27 mouse cellular contexts compared by ENCODE assay signal in genomic region chr19:10126479-10127250, GRCm38 (mm10). TPM values are rescaled to one million over a fixed set of nuclear protein-coding genes. Genes with fewer than 3 reads are reported as not detected.
A peak's percentile ranks its signal among the peaks of the same experiment; 100 is the strongest.
DNase-seq lines count a peak whose midpoint lies in the region; ATAC-seq and TF ChIP-seq lines count a peak whose summit lies in the region.
"Had no signal": no experiment of that assay in that cellular context is flagged by ENCODE, and none has a peak within 500 bp of the region (broad histone marks: within the 10 kb centered on the region; RNA-seq: fewer than 3 reads in every experiment).

No protein-coding gene starts in this region.

- 29% methylated on average over 5 of the region's 5 CpGs for WGBS in kidney, embryonic 15.5 days
- 32% methylated on average over 5 of the region's 5 CpGs for WGBS in kidney, embryonic 14.5 days
- 31% methylated on average over 5 of the region's 5 CpGs for WGBS in lung, embryonic 14.5 days

- H3K4me1 ChIP-seq in kidney, embryonic 15.5 days = peaks cover 4% of the 10 kb centered on the region; the same call in 1 of the 2 replicates
- H3K4me1 ChIP-seq in kidney, embryonic 14.5 days (ENCODE audit: control insufficient read depth, insufficient read depth, low read length) = no peaks in the 10 kb centered on the region
- H3K4me1 ChIP-seq in lung, embryonic 14.5 days (ENCODE audit: insufficient read depth) = no peaks in the 10 kb centered on the region
- H3K4me1 ChIP-seq: forebrain, embryonic 10.5 days; liver, embryonic 12.5 days; midbrain, embryonic 15.5 days; neural tube, embryonic 12.5 days had no signal

- ATAC-seq in kidney, embryonic 15.5 days (replicated peaks; ENCODE audit: low FRiP score) = no peak
- ATAC-seq in kidney, embryonic 14.5 days (ENCODE audit: low FRiP score, low TSS enrichment) = no peak
- peak; percentile 21; the same call in 1 of the 2 replicates for ATAC-seq in lung, embryonic 14.5 days (ENCODE audit: insufficient read depth)
- ATAC-seq in granulocyte monocyte progenitor cell, adult 5-6 weeks (replicated peaks; ENCODE audit: poor library complexity, severe bottlenecking) = peak; percentile 63
- ATAC-seq: liver, embryonic 12.5 days; midbrain, embryonic 15.5 days had no signal

- H3K27me3 ChIP-seq in kidney, embryonic 15.5 days = no peaks in the 10 kb centered on the region
- H3K27me3 ChIP-seq in kidney, embryonic 14.5 days (ENCODE audit: control insufficient read depth, insufficient read depth, low read length) = no peaks in the 10 kb centered on the region
- no peaks in the 10 kb centered on the region for H3K27me3 ChIP-seq in lung, embryonic 14.5 days (ENCODE audit: insufficient read depth, low read length)
- H3K27me3 ChIP-seq: lung, embryonic 15.5 days; midbrain, embryonic 15.5 days; neural tube, embryonic 12.5 days had no signal

- H3K9ac ChIP-seq in kidney, embryonic 15.5 days = no peak overlapping the region
- no peak overlapping the region for H3K9ac ChIP-seq in kidney, embryonic 14.5 days (ENCODE audit: low read depth, low read length)
- H3K9ac ChIP-seq in lung, embryonic 14.5 days = no peak overlapping the region
- H3K9ac ChIP-seq: liver, embryonic 12.5 days; lung, embryonic 15.5 days; midbrain, embryonic 15.5 days; neural tube, embryonic 12.5 days had no signal

- 0 out of 2 replicates have a peak overlapping the region, but pooled peaks have one; percentile 22 for H3K27ac ChIP-seq in kidney, embryonic 15.5 days
- H3K27ac ChIP-seq in kidney, embryonic 14.5 days (ENCODE audit: low read depth, low read length) = no peak overlapping the region
- no peak overlapping the region for H3K27ac ChIP-seq in lung, embryonic 14.5 days (ENCODE audit: low read depth)
- H3K27ac ChIP-seq: forebrain, embryonic 10.5 days; left cerebral cortex, adult 2 months; liver, embryonic 12.5 days; lung, embryonic 15.5 days; midbrain, embryonic 15.5 days; neural tube, embryonic 12.5 days; stomach, postnatal 0 days had no signal

- no peaks in the 10 kb centered on the region for H3K36me3 ChIP-seq in kidney, embryonic 15.5 days
- H3K36me3 ChIP-seq in kidney, embryonic 14.5 days (ENCODE audit: control insufficient read depth, insufficient read depth, low read length) = no peaks in the 10 kb centered on the region
- no peaks in the 10 kb centered on the region for H3K36me3 ChIP-seq in lung, embryonic 14.5 days (ENCODE audit: insufficient read depth)
- H3K36me3 ChIP-seq: forebrain, embryonic 10.5 days; liver, embryonic 12.5 days; lung, embryonic 15.5 days; midbrain, embryonic 15.5 days; neural tube, embryonic 12.5 days had no signal

- TF ChIP-seq CTCF in lung, embryonic 14.5 days (IDR thresholded peaks at IDR 0.05; ENCODE audit: low read depth) = no peak

- H3K9me3 ChIP-seq in kidney, embryonic 15.5 days (replicated peaks) = no peaks in the 10 kb centered on the region
- no peaks in the 10 kb centered on the region for H3K9me3 ChIP-seq in kidney, embryonic 14.5 days (ENCODE audit: control insufficient read depth, low read length)
- no peaks in the 10 kb centered on the region for H3K9me3 ChIP-seq in lung, embryonic 14.5 days (ENCODE audit: low read depth, low read length)
- H3K9me3 ChIP-seq: forebrain, embryonic 10.5 days; liver, embryonic 12.5 days; lung, embryonic 15.5 days; midbrain, embryonic 15.5 days; neural tube, embryonic 12.5 days had no signal

- H3K4me2 ChIP-seq in kidney, embryonic 15.5 days = no peak overlapping the region
- no peak overlapping the region for H3K4me2 ChIP-seq in kidney, embryonic 14.5 days (replicated peaks; ENCODE audit: low read depth, low read length)
- no peak overlapping the region for H3K4me2 ChIP-seq in lung, embryonic 14.5 days
- H3K4me2 ChIP-seq: heart, embryonic 11.5 days; liver, embryonic 12.5 days; lung, embryonic 15.5 days; midbrain, embryonic 15.5 days; neural tube, embryonic 12.5 days had no signal

- peak; percentile 27 to 31 for DNase-seq in adrenal gland, postnatal 36 days
- DNase-seq in adrenal gland, postnatal 4 days (ENCODE audit: low spot score in 2 of 2) = no peak
- no peak for DNase-seq in lung, embryonic 14.5 days
- DNase-seq in lung, postnatal 14 days = no peak
- no peak for DNase-seq in left cerebral cortex, adult 11 months (ENCODE audit: low spot score)
- DNase-seq: adrenal gland, postnatal 10 days; cerebellum, adult 11 months; cerebellum, postnatal 10 days; gastrocnemius, postnatal 36 days; kidney, adult 8-10 months; kidney, postnatal 36 days; layer of hippocampus, adult 9-11 months; lung, postnatal 4 days; right cerebral cortex, postnatal 14 days; thymus, adult 2 months; thymus, postnatal 4 days had no signal

- H3K4me3 ChIP-seq in kidney, embryonic 15.5 days (replicated peaks) = no peak overlapping the region
- H3K4me3 ChIP-seq in kidney, embryonic 14.5 days (ENCODE audit: low read length) = no peak overlapping the region
- H3K4me3 ChIP-seq in lung, embryonic 14.5 days (ENCODE audit: low read depth, low read length) = no peak overlapping the region
- H3K4me3 ChIP-seq: forebrain, embryonic 10.5 days; left cerebral cortex, adult 2 months; liver, embryonic 12.5 days; lung, embryonic 15.5 days; midbrain, embryonic 15.5 days; neural tube, embryonic 12.5 days had no signal

RNA-seq across cellular contexts. Expression of gene Fads2, which starts 25.1 kb away (rescaled TPM):
- 1,000 to 10,000 TPM; 1,648 to 1,771 TPM for total RNA-seq in adrenal gland, postnatal 36 days (2021)
- 100 to 1,000 TPM; 385 to 397 TPM for total RNA-seq in adrenal gland, postnatal 4 days (2021)
- 76.5 and 98.4 TPM in 2 replicates for polyA plus RNA-seq in kidney, embryonic 15.5 days (2015; fragmentation: Nextera tagmentation; extraction: Ambion mirVana)
- polyA plus RNA-seq in kidney, embryonic 14.5 days (2014; fragmentation: Nextera tagmentation; extraction: Ambion mirVana) = 28.3 and 42.4 TPM in 2 replicates
- polyA plus RNA-seq in lung, embryonic 14.5 days (2014; fragmentation: Nextera tagmentation; extraction: Ambion mirVana) = 38.3 and 40.5 TPM in 2 replicates
- 4.8 and 5.5 TPM in 2 replicates for total RNA-seq in granulocyte monocyte progenitor cell, adult 5-6 weeks (2014; fragmentation: Nextera tagmentation)
- total RNA-seq in granulocyte monocyte progenitor cell, adult 5-6 weeks (2017) = 3.7 and 5.4 TPM in 2 replicates

RNA-seq across cellular contexts. Expression of gene Fads1, which starts 56.0 kb away (rescaled TPM):
- 1,000 to 10,000 TPM in 1 of 2 experiments, 100 to 1,000 TPM in 1; 677 to 1,388 TPM for total RNA-seq in adrenal gland, postnatal 36 days (2021)
- 100 to 1,000 TPM; 225 to 254 TPM for total RNA-seq in adrenal gland, postnatal 4 days (2021)
- polyA plus RNA-seq in kidney, embryonic 15.5 days (2015; fragmentation: Nextera tagmentation; extraction: Ambion mirVana) = 95.3 and 108 TPM in 2 replicates
- polyA plus RNA-seq in kidney, embryonic 14.5 days (2014; fragmentation: Nextera tagmentation; extraction: Ambion mirVana) = 51.3 and 94.3 TPM in 2 replicates
- 112 and 117 TPM in 2 replicates for polyA plus RNA-seq in lung, embryonic 14.5 days (2014; fragmentation: Nextera tagmentation; extraction: Ambion mirVana)
- 11.3 and 14.5 TPM in 2 replicates for total RNA-seq in granulocyte monocyte progenitor cell, adult 5-6 weeks (2014; fragmentation: Nextera tagmentation)
- total RNA-seq in granulocyte monocyte progenitor cell, adult 5-6 weeks (2017) = 9.7 and 18.5 TPM in 2 replicates

Comparison
In these comparisons a context has a peak if more than half of its experiments do, and no peak if none do; other contexts are left out.
1. DNase-seq: peak in adrenal gland, postnatal 36 days (2 of 2); none in adrenal gland, postnatal 4 days (0 of 2), lung, embryonic 14.5 days (single experiment), lung, postnatal 14 days (single experiment) and left cerebral cortex, adult 11 months (single experiment).
2. ATAC-seq: peak in lung, embryonic 14.5 days (single experiment) and granulocyte monocyte progenitor cell, adult 5-6 weeks (single experiment); none in kidney, embryonic 15.5 days (single experiment) and kidney, embryonic 14.5 days (single experiment).
3. RNA of gene Fads2, which starts 25.1 kb away (total RNA-seq): 1,648 to 1,771 TPM in adrenal gland, postnatal 36 days and 385 to 397 TPM in adrenal gland, postnatal 4 days; 3.7 to 5.5 TPM in granulocyte monocyte progenitor cell, adult 5-6 weeks; every median in the first group is over 10 times any median in the second.
4. RNA of gene Fads1, which starts 56.0 kb away (total RNA-seq): 677 to 1,388 TPM in adrenal gland, postnatal 36 days and 225 to 254 TPM in adrenal gland, postnatal 4 days; 9.7 to 18.5 TPM in granulocyte monocyte progenitor cell, adult 5-6 weeks; every median in the first group is over 10 times any median in the second.